Mouse (Mus musculus): ENCODE results near the gene Hormad1.

The Hormad1 gene

DNA sequence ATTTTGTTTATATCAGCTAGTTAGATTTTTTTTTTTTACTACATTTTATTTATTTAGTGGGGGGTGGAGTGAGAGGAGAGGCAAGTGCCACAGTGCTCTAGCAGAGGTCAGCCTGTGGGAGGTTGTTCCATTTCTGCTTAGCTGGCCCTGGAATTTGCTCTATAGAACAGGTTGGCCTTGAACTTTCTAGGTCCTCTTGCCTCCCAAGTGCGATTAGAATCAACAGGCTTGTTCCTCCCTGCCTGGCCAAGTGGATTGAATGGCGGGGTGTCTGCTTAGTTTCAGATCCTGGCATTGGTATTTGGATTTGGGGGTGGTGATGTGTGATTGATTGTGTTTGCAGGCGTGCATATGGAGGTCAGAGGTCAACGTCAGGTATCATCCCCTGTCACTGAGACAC is 76.6 kb downstream of the Hormad1 start:
- DNase-seq (ENCODE audit: low spot score in 2 of 2) = no peak

All from spleen, postnatal 36 days (tissue).